Mouse (Mus musculus) olfactory bulb, adult 2 months (tissue): ENCODE data around the gene Sirt6.

Experiments used
- CTCF ChIP-seq: fragments of 200-500 bp; IDR thresholded peaks from 2 replicates; pipeline ENCODE4 v1.5.1; 2012; ENCODE audit warnings: low read depth, mild to moderate bottlenecking, low read length, moderate library complexity; ENCODE audit not compliant: insufficient read depth
- POLR2A ChIP-seq: fragments of 200-500 bp; IDR thresholded peaks from 2 replicates; pipeline ENCODE4 v1.6.1; 2012; ENCODE audit warnings: mild to moderate bottlenecking, low read depth, low read length, moderate library complexity; ENCODE audit not compliant: insufficient read depth

GRCm38 (mm10) chr10:81593223-81593622 lies 34.4 kb downstream of the Sirt6 start:
- TF ChIP-seq CTCF (no peak), POLR2A (no peak)
